Mouse (Mus musculus) heart, postnatal 4 days (tissue): Measurements from ENCODE around the gene Fam163b. TPM values are rescaled to one million over a fixed set of nuclear protein-coding genes. Genes with fewer than 3 reads are reported as not detected.

Experiments used
- DNase-seq: peaks from one replicate; pipeline ENCODE4 v3.0.0; 2021
- total RNA-seq, 2 experiments: library from RNA; stranded (reverse); gene quantifications; 2 replicates each; pipeline ENCODE4 v1.2.3; 2021

Gene Fam163b
- total RNA-seq, 2 experiments from 2014 or later, result 0.55 to 0.65 TPM

- no peak for DNase-seq
These were observed 55.7 kb downstream of the Fam163b start for GRCm38 (mm10) chr2:27086483-27087010.

- DNase-seq, result peak; percentile 53
These were observed 56.5 kb downstream of the Fam163b start for GRCm38 (mm10) chr2:27085801-27086200.

GRCm38 (mm10) chr2:27084963-27085362 lies 57.3 kb downstream of the Fam163b start:
- DNase-seq, result no peak

GRCm38 (mm10) chr2:27083761-27084475 lies 58.4 kb downstream of the Fam163b start:
- DNase-seq, result no peak

- peak; percentile 63 for DNase-seq
These were observed 62.6 kb downstream of the Fam163b start for GRCm38 (mm10) chr2:27079649-27080048.

GRCm38 (mm10) chr2:27079152-27079584 lies 63.1 kb downstream of the Fam163b start, which contains the start of gene Adamtsl2:
Gene Adamtsl2, plus strand, starts transcription at chr2:27079379.
- peak; percentile 93 for DNase-seq

- no peak for DNase-seq
These were observed 64.0 kb downstream of the Fam163b start for GRCm38 (mm10) chr2:27078312-27078711.

GRCm38 (mm10) chr2:27077655-27078244 lies 64.5 kb downstream of the Fam163b start:
- peak; percentile 71 for DNase-seq

GRCm38 (mm10) chr2:27075485-27075884 lies 66.8 kb downstream of the Fam163b start:
- peak; percentile 77 for DNase-seq

GRCm38 (mm10) chr2:27074804-27075203 lies 67.5 kb downstream of the Fam163b start:
- DNase-seq, result peak; percentile 73

- no peak for DNase-seq
These were observed 68.9 kb downstream of the Fam163b start for GRCm38 (mm10) chr2:27073407-27073806.

GRCm38 (mm10) chr2:27071978-27072377 lies 70.3 kb downstream of the Fam163b start, which contains the start of gene Mymk:
Gene Mymk, minus strand, starts transcription at chr2:27072179.
- no peak for DNase-seq

- peak; percentile 86 for DNase-seq
These were observed 71.2 kb downstream of the Fam163b start for GRCm38 (mm10) chr2:27071137-27071536.

GRCm38 (mm10) chr2:27070247-27070813 lies 72.0 kb downstream of the Fam163b start:
- DNase-seq, result no peak

GRCm38 (mm10) chr2:27069646-27070045 lies 72.6 kb downstream of the Fam163b start:
- no peak for DNase-seq

GRCm38 (mm10) chr2:27067996-27068395 lies 74.3 kb downstream of the Fam163b start:
- no peak for DNase-seq

GRCm38 (mm10) chr2:27067124-27067523 lies 75.2 kb downstream of the Fam163b start:
- DNase-seq, result no peak

Other genes starting within 250 kb of the Fam163b start
- gene Surf6, start 239.6 kb downstream of the Fam163b start, total RNA-seq, result 10 to 100 TPM; 14.7 to 15.7 TPM
- gene Med22, start 231.8 kb downstream of the Fam163b start, total RNA-seq, result 10 to 100 TPM; 30.2 to 36.1 TPM
- 100 to 1,000 TPM; 414 to 433 TPM for gene Rpl7a, start 231.7 kb downstream of the Fam163b start, total RNA-seq
- 10 to 100 TPM; 16.4 to 17.4 TPM for gene Surf2, start 226.1 kb downstream of the Fam163b start, total RNA-seq
- 10 to 100 TPM; 40.7 to 41.9 TPM for gene Surf1, start 226.0 kb downstream of the Fam163b start, total RNA-seq
- gene Surf4, start 208.6 kb downstream of the Fam163b start, total RNA-seq, result 100 to 1,000 TPM; 110 to 117 TPM
- gene Stkld1, start 208.4 kb downstream of the Fam163b start, total RNA-seq, result not detected
- gene Rexo4, start 178.1 kb downstream of the Fam163b start, total RNA-seq, result 10 to 100 TPM; 19.1 to 20.4 TPM
- gene Adamts13, start 169.1 kb downstream of the Fam163b start, total RNA-seq, result not detected
- gene Cacfd1, start 132.6 kb downstream of the Fam163b start, total RNA-seq, result 10 to 100 TPM; 28.0 to 29.7 TPM
- under 1 TPM; 0.18 to 0.24 TPM for gene Slc2a6, start 114.5 kb downstream of the Fam163b start, total RNA-seq
- not detected for gene Mymk, start 70.3 kb downstream of the Fam163b start, total RNA-seq
- gene Adamtsl2, start 63.1 kb downstream of the Fam163b start, total RNA-seq, result 10 to 100 TPM; 10.6 to 11.4 TPM
- gene Dbh, start 22.7 kb upstream of the Fam163b start, total RNA-seq, result 1 to 10 TPM; 1.1 to 1.8 TPM
- gene Sardh, start 105.8 kb upstream of the Fam163b start, total RNA-seq, result 10 to 100 TPM; 20.4 to 24.9 TPM